Mouse (Mus musculus): ENCODE results near the gene Ddhd1. TPM values are rescaled to one million over a fixed set of nuclear protein-coding genes. Genes with fewer than 3 reads are reported as not detected.

The Ddhd1 gene
- total and polyA plus RNA-seq, 3 experiments: 7.8 to 18.4 (median 12.7) TPM

DNA sequence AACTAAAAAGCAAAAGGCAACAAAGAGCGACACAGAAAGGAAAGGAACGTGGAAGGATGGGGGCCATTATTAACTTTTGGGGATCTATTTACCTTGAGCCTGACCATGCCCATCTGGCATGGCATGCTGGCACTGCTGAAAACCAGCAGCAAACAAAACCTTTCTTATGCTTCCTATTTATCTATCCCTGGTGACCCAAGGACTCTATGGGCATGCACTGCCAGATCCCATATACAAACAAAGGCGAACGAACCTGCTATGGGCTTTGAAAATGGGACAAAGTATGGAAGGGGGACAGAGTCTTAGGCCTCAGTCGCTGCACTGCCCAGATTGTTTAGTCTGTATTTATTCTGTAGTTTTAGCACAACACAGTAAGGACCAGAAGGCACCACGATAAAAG lies 43.5 kb downstream of the Ddhd1 start:
- Histone ChIP-seq H3K9me3 (replicated peaks; ENCODE audit: low read length) (no peaks in the 10 kb centered on the region), H3K79me2 (replicated peaks; ENCODE audit: control insufficient read depth, extremely low read depth, insufficient read depth, poor library complexity, severe bottlenecking) (no peaks in the 10 kb centered on the region), H3K4me1 (ENCODE audit: control insufficient read depth in 1 of 2, insufficient read depth in 2 of 2) (no peaks in the 10 kb centered on the region), H3K27me3 (replicated peaks) (no peaks in the 10 kb centered on the region), H3K36me3 (replicated peaks in 1 of 2; ENCODE audit: control insufficient read depth in 1 of 2, insufficient read depth in 1 of 2, low read length in 1 of 2) (peaks cover 21 to 80% of the 10 kb centered on the region in 2 experiments), H3K9ac (ENCODE audit: insufficient read depth, low read depth) (no peak overlapping the region), H3K4me3 (replicated peaks in 1 of 3; ENCODE audit: low read depth in 2 of 3, low read length in 2 of 3, poor library complexity in 1 of 3) (no peak overlapping the region), H3K27ac (ENCODE audit: insufficient read depth, low read depth) (no peak overlapping the region), H3K4me2 (ENCODE audit: insufficient read depth, low read depth, poor library complexity, severe bottlenecking) (no peak overlapping the region)
- in situ Hi-C loops (cut with MboI; ENCODE audit: low pct_ligation_motif_present, low pct_unique_long_range_greater_than_20kb, low sequenced_read_pairs): no loop called here
- dilution Hi-C loops (cut with MboI; ENCODE audit: extremely low pct_ligation_motif_present, extremely low pct_unique_long_range_greater_than_20kb, low sequenced_read_pairs): no loop called here
- TF ChIP-seq UBTF (IDR thresholded peaks at IDR 0.05; ENCODE audit: low read depth, low read length) (no peak), POLR2AphosphoS2 (IDR thresholded peaks at IDR 0.05; ENCODE audit: low read depth, low read length) (no peak), MAFK (IDR thresholded peaks at IDR 0.05; ENCODE audit: insufficient replicate concordance, low read length) (no peak), ETS1 (conservative IDR thresholded peaks at IDR 0.05; ENCODE audit: low read depth, low read length) (no peak), NELFE (IDR thresholded peaks at IDR 0.05; ENCODE audit: low read depth, low read length) (no peak), MAZ (IDR thresholded peaks at IDR 0.05; ENCODE audit: low read depth, low read length) (no peak), MXI1 (IDR thresholded peaks at IDR 0.05; ENCODE audit: low read depth, low read length) (no peak), ZMIZ1 (IDR thresholded peaks at IDR 0.05; ENCODE audit: low read depth, low read length) (no peak), MYC (IDR thresholded peaks at IDR 0.05; ENCODE audit: low read depth, low read length) (no peak), RCOR1 (conservative IDR thresholded peaks at IDR 0.05; ENCODE audit: low read depth, low read length) (no peak), RAD21 (IDR thresholded peaks at IDR 0.05; ENCODE audit: low read depth, low read length) (no peak), NRF1 (IDR thresholded peaks at IDR 0.05; ENCODE audit: low read depth, low read length) (no peak), E2F4 (IDR thresholded peaks at IDR 0.05; ENCODE audit: insufficient replicate concordance, low read depth, low read length) (no peak)
- DNase-seq (ENCODE audit: extremely low read depth): no peak

DNA sequence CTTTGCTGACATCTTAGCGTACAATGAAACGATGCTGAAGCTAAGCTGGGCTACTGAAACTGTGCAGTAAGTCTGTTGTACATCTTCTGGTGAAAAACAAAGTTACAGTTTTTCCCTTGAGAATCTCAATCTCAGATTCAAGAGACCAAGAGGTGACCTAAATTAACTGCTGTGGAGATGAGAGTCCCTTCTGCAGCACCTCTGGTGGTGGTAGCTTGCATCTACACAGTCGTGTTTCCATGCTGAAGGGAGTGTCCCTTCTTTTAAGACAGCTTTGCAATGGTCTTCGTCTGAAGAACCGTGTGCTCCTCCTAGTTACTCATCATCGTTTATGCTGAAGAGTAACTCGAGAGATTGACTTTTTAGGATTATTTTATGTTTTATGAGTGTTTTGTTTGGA lies 46.3 kb downstream of the Ddhd1 start:
- Histone ChIP-seq H3K4me2 (ENCODE audit: insufficient read depth, low read depth, poor library complexity, severe bottlenecking) (no peak overlapping the region), H3K79me2 (replicated peaks; ENCODE audit: control insufficient read depth, extremely low read depth, insufficient read depth, poor library complexity, severe bottlenecking) (no peaks in the 10 kb centered on the region), H3K36me3 (replicated peaks in 1 of 2; ENCODE audit: control insufficient read depth in 1 of 2, insufficient read depth in 1 of 2, low read length in 1 of 2) (peaks cover 17 to 83% of the 10 kb centered on the region in 2 experiments), H3K27me3 (replicated peaks) (no peaks in the 10 kb centered on the region), H3K9ac (ENCODE audit: insufficient read depth, low read depth) (no peak overlapping the region), H3K27ac (ENCODE audit: insufficient read depth, low read depth) (no peak overlapping the region), H3K4me3 (replicated peaks in 1 of 3; ENCODE audit: low read depth in 2 of 3, low read length in 2 of 3, poor library complexity in 1 of 3) (no peak overlapping the region), H3K9me3 (replicated peaks; ENCODE audit: low read length) (no peaks in the 10 kb centered on the region), H3K4me1 (ENCODE audit: control insufficient read depth in 1 of 2, insufficient read depth in 2 of 2) (no peaks in the 10 kb centered on the region)
- peak; percentile 14 for DNase-seq (ENCODE audit: extremely low read depth)
- dilution Hi-C loops (cut with MboI; ENCODE audit: extremely low pct_ligation_motif_present, extremely low pct_unique_long_range_greater_than_20kb, low sequenced_read_pairs): no loop called here
- in situ Hi-C loops (cut with MboI; ENCODE audit: low pct_ligation_motif_present, low pct_unique_long_range_greater_than_20kb, low sequenced_read_pairs): no loop called here
- TF ChIP-seq SMC3 (IDR thresholded peaks at IDR 0.05; ENCODE audit: low read depth, low read length) (0 out of 2 replicates have a peak, but pooled peaks have one; percentile 9), CTCF (conservative IDR thresholded peaks at IDR 0.05 in 1 of 2, IDR thresholded peaks at IDR 0.05 in 1 of 2; ENCODE audit: low read depth in 2 of 2, low read length in 2 of 2) (peak; percentile 20 to 35; a peak in 2 of 4 replicates), ZC3H11A (IDR thresholded peaks at IDR 0.05; ENCODE audit: low read depth, low read length) (no peak), MAZ (IDR thresholded peaks at IDR 0.05; ENCODE audit: low read depth, low read length) (no peak), ZMIZ1 (IDR thresholded peaks at IDR 0.05; ENCODE audit: low read depth, low read length) (no peak), RAD21 (IDR thresholded peaks at IDR 0.05; ENCODE audit: low read depth, low read length) (no peak), NELFE (IDR thresholded peaks at IDR 0.05; ENCODE audit: low read depth, low read length) (no peak)

Data from CH12.LX (cell line).